Mouse (Mus musculus) heart, postnatal 0 days (tissue): Measurements from ENCODE around the gene Gna11.

ENCODE experiments used
- CTCF ChIP-seq: IDR thresholded peaks from 2 replicates; pipeline ENCODE4 v1.5.1; 2016; ENCODE audit warnings: antibody characterized with exemption, control low read depth, low read depth
- EP300 ChIP-seq: IDR thresholded peaks from 2 replicates; pipeline ENCODE4 v1.6.1; 2016; ENCODE audit warnings: antibody characterized with exemption, low read depth

DNA sequence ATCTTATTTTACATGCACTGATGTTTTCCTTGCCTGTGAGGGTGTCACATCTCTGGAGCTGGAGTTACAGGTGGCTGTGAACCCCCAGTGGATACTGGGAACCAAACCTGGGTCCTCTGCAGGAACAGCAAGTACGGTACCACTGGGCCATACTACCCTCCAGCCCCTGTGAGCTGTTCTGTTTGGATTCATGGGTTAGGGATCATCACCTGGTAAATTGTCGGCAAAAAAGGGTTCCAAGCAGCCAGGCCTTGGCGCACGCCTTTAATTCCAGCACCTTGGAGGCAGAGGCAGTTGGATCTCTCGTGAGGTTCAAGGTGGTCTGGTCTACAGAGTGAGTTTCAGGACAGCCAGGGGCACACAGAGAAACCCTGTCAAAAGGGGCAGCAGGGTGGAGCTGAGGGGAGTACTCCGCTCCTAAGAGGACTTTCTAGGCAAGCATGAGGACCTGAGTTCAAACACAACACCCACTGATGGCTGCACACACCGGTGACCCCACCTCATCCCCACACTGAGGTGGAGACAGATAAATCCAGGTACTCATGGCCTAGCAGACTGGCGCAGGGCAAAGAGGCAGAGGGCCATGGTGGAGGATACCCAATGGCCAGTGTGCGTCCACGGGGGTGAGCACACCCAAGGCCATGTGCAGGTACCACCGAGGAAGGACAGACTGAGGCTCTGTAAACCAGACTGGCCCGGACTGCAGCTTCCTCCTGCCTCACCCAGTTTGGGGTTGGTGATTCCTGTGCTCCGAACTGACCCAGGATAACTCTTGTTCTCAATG lies 2.0 kb upstream of the Gna11 start:
- no peak for TF ChIP-seq CTCF
- no peak for TF ChIP-seq EP300
